Mouse (Mus musculus): ENCODE results near the gene Gm49380. TPM values are rescaled to one million over a fixed set of nuclear protein-coding genes. Genes with fewer than 3 reads are reported as not detected.

Gene Gm49380
- polyA plus RNA-seq, 1 experiment from 2014 or later: not detected

DNA sequence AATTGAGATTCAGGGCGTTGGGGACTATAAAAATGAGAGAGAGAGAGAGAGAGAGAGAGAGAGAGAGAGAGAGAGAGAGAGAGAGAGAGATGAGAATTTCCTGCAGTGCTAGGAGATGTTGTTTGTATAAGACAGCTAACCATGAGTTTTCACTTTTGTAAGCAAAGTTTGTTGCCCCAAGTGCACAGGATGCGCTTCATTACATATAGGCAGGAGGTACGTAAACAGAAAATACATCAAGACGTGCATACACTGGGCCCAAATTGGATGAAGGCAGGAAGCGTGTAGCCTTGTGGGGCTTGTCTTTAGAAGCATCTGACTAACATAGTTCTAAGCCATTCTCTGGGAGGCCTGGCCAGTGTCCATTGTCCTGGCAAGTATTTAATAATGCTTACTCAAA, 95.5 kb downstream of the Gm49380 start:
- no peak overlapping the region for H3K4me3 ChIP-seq (ENCODE audit: low read depth, low read length)
- no peak overlapping the region for H3K27ac ChIP-seq (replicated peaks)
- WGBS: 69% methylated on average over 5 of the region's 5 CpGs
- no peaks in the 10 kb centered on the region for H3K36me3 ChIP-seq (ENCODE audit: control insufficient read depth, insufficient read depth, low read length)
- H3K9me3 ChIP-seq (ENCODE audit: control insufficient read depth, low read length): no peaks in the 10 kb centered on the region
- TF ChIP-seq CTCF (IDR thresholded peaks at IDR 0.05; ENCODE audit: low read depth): no peak
- TF ChIP-seq EP300 (optimal IDR thresholded peaks at IDR 0.05): no peak
- ATAC-seq (ENCODE audit: low FRiP score, low TSS enrichment): no peak
- no peak overlapping the region for H3K9ac ChIP-seq (ENCODE audit: low read length)
- H3K4me2 ChIP-seq (replicated peaks; ENCODE audit: low read depth): no peak overlapping the region
- H3K4me1 ChIP-seq (replicated peaks; ENCODE audit: control insufficient read depth, insufficient read depth): no peaks in the 10 kb centered on the region
- no peaks in the 10 kb centered on the region for H3K27me3 ChIP-seq (ENCODE audit: control insufficient read depth, insufficient read depth, low read length)
- no peak for DNase-seq (ENCODE audit: low spot score)

Other genes starting within 250 kb of the Gm49380 start
- gene Thy1, start 70.1 kb downstream of the Gm49380 start, polyA plus RNA-seq (2015; fragmentation: Nextera tagmentation; extraction: Ambion mirVana): 4.2 and 4.5 TPM in 2 replicates
- gene Usp2, start 46.5 kb downstream of the Gm49380 start, polyA plus RNA-seq (2015; fragmentation: Nextera tagmentation; extraction: Ambion mirVana): 11.6 and 20.2 TPM in 2 replicates
- not detected in 2 replicates for gene Mfrp, start 11.8 kb downstream of the Gm49380 start, polyA plus RNA-seq (2015; fragmentation: Nextera tagmentation; extraction: Ambion mirVana)
- 5.3 and 6.5 TPM in 2 replicates for gene C1qtnf5, start 6.3 kb downstream of the Gm49380 start, polyA plus RNA-seq (2015; fragmentation: Nextera tagmentation; extraction: Ambion mirVana)
- 22.0 and 22.2 TPM in 2 replicates for gene Rnf26, start within 50 bp of the Gm49380 start, polyA plus RNA-seq (2015; fragmentation: Nextera tagmentation; extraction: Ambion mirVana)
- 43.9 and 44.5 TPM in 2 replicates for gene Mcam, start 21.0 kb upstream of the Gm49380 start, polyA plus RNA-seq (2015; fragmentation: Nextera tagmentation; extraction: Ambion mirVana)
- gene Cbl, start 120.5 kb upstream of the Gm49380 start, polyA plus RNA-seq (2015; fragmentation: Nextera tagmentation; extraction: Ambion mirVana): 4.9 and 5.7 TPM in 2 replicates
- gene Ccdc153, start 127.2 kb upstream of the Gm49380 start, polyA plus RNA-seq (2015; fragmentation: Nextera tagmentation; extraction: Ambion mirVana): not detected in 2 replicates
- 0.08 and 0.13 TPM in 2 replicates for gene Pdzd3, start 138.0 kb upstream of the Gm49380 start, polyA plus RNA-seq (2015; fragmentation: Nextera tagmentation; extraction: Ambion mirVana)
- gene Nlrx1, start 155.1 kb upstream of the Gm49380 start, polyA plus RNA-seq (2015; fragmentation: Nextera tagmentation; extraction: Ambion mirVana): 9.2 and 10.7 TPM in 2 replicates
- 1.4 TPM in 2 replicates for gene Abcg4, start 175.1 kb upstream of the Gm49380 start, polyA plus RNA-seq (2015; fragmentation: Nextera tagmentation; extraction: Ambion mirVana)
- gene Hinfp, start 192.2 kb upstream of the Gm49380 start, polyA plus RNA-seq (2015; fragmentation: Nextera tagmentation; extraction: Ambion mirVana): 8.9 and 9.4 TPM in 2 replicates
- gene C2cd2l, start 206.8 kb upstream of the Gm49380 start, polyA plus RNA-seq (2015; fragmentation: Nextera tagmentation; extraction: Ambion mirVana): 7.4 and 7.5 TPM in 2 replicates
- 26.9 and 27.8 TPM in 2 replicates for gene Dpagt1, start 212.5 kb upstream of the Gm49380 start, polyA plus RNA-seq (2015; fragmentation: Nextera tagmentation; extraction: Ambion mirVana)
- gene H2afx, start 221.2 kb upstream of the Gm49380 start, polyA plus RNA-seq (2015; fragmentation: Nextera tagmentation; extraction: Ambion mirVana): 78.7 and 93.6 TPM in 2 replicates
- gene Hmbs, start 230.7 kb upstream of the Gm49380 start, polyA plus RNA-seq (2015; fragmentation: Nextera tagmentation; extraction: Ambion mirVana): 68.8 and 71.5 TPM in 2 replicates
- gene Vps11, start 248.2 kb upstream of the Gm49380 start, polyA plus RNA-seq (2015; fragmentation: Nextera tagmentation; extraction: Ambion mirVana): 15.8 and 18.2 TPM in 2 replicates